ENCODE assay signal across 24 mouse cellular contexts in the genomic region with DNA sequence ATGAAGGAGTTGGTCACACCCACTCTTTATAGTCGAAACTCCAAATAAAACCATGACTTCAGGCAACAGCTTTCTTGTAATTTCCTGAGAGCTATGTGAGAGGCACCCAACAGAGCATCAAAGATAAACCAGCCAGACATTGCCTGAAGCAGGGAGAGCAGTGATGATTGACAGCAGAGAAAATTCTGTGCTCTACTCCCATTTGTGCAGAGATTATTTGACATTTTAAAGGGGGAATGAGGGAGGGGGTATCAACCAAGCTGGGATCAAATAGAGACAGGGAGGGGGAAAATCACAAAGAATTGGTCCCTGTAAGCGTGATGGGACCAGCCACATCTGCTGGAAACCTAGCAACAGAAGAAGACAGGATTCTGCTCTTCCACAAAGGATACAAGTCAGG.
DNase-seq lines count a peak whose midpoint lies in the region; ATAC-seq lines count a peak whose summit lies in the region.
"Had no signal": no experiment of that assay in that cellular context is flagged by ENCODE, and none has a peak within 500 bp of the region (broad histone marks: within the 10 kb centered on the region; RNA-seq: fewer than 3 reads in every experiment).

No protein-coding gene starts in this region.

- H3K4me2 ChIP-seq in hindbrain, embryonic 11.5 days (replicated peaks; ENCODE audit: low read depth, low read length) = no peak overlapping the region
- no peak overlapping the region for H3K4me2 ChIP-seq in embryonic facial prominence, embryonic 14.5 days (ENCODE audit: low read depth, low read length)
- H3K4me2 ChIP-seq in hindbrain, embryonic 14.5 days (replicated peaks) = no peak overlapping the region
- no peak overlapping the region for H3K4me2 ChIP-seq in midbrain, embryonic 15.5 days
- H3K4me2 ChIP-seq: embryonic facial prominence, embryonic 13.5 days; heart, embryonic 15.5 days; limb, embryonic 15.5 days; lung, embryonic 14.5 days had no signal

- H3K4me1 ChIP-seq in hindbrain, embryonic 11.5 days (replicated peaks; ENCODE audit: control insufficient read depth, insufficient read depth, low read length) = no peaks in the 10 kb centered on the region
- H3K4me1 ChIP-seq in hindbrain, embryonic 10.5 days (replicated peaks) = no peaks in the 10 kb centered on the region
- no peaks in the 10 kb centered on the region for H3K4me1 ChIP-seq in embryonic facial prominence, embryonic 14.5 days (ENCODE audit: control insufficient read depth, insufficient read depth, low read length)
- no peaks in the 10 kb centered on the region for H3K4me1 ChIP-seq in hindbrain, embryonic 14.5 days (replicated peaks; ENCODE audit: control insufficient read depth, insufficient read depth, low read length)
- 0 out of 2 replicates have a peak, but pooled peaks cover 3% of the 10 kb centered on the region for H3K4me1 ChIP-seq in midbrain, embryonic 15.5 days
- H3K4me1 ChIP-seq: embryonic facial prominence, embryonic 13.5 days; heart, embryonic 15.5 days; limb, embryonic 15.5 days had no signal

- no peaks in the 10 kb centered on the region for H3K36me3 ChIP-seq in hindbrain, embryonic 11.5 days (ENCODE audit: control insufficient read depth, insufficient read depth, low read length)
- H3K36me3 ChIP-seq in hindbrain, embryonic 10.5 days = no peaks in the 10 kb centered on the region
- no peaks in the 10 kb centered on the region for H3K36me3 ChIP-seq in embryonic facial prominence, embryonic 14.5 days (ENCODE audit: control insufficient read depth, insufficient read depth, low read length)
- H3K36me3 ChIP-seq in hindbrain, embryonic 14.5 days (replicated peaks; ENCODE audit: control insufficient read depth, insufficient read depth) = no peaks in the 10 kb centered on the region
- H3K36me3 ChIP-seq in midbrain, embryonic 15.5 days (replicated peaks) = no peaks in the 10 kb centered on the region
- H3K36me3 ChIP-seq: embryonic facial prominence, embryonic 13.5 days; G1E; heart, embryonic 15.5 days; limb, embryonic 15.5 days had no signal

- H3K27ac ChIP-seq in hindbrain, embryonic 11.5 days (ENCODE audit: low read depth, low read length) = no peak overlapping the region
- H3K27ac ChIP-seq in hindbrain, embryonic 10.5 days = no peak overlapping the region
- no peak overlapping the region for H3K27ac ChIP-seq in embryonic facial prominence, embryonic 14.5 days (replicated peaks; ENCODE audit: low read depth, low read length)
- H3K27ac ChIP-seq in hindbrain, embryonic 14.5 days = no peak overlapping the region
- H3K27ac ChIP-seq in midbrain, embryonic 15.5 days = no peak overlapping the region
- H3K27ac ChIP-seq: embryonic facial prominence, embryonic 13.5 days; heart, embryonic 15.5 days; limb, embryonic 15.5 days; liver, embryonic 14.5 days had no signal

- no peak for DNase-seq in hindbrain, embryonic 11.5 days (ENCODE audit: low spot score)
- DNase-seq in hindbrain, embryonic 10.5 days (ENCODE audit: low spot score) = no peak
- peak; percentile 1 for DNase-seq in embryonic facial prominence, embryonic 14.5 days (ENCODE audit: low spot score)
- no peak for DNase-seq in hindbrain, embryonic 14.5 days (ENCODE audit: low spot score)
- no peak for DNase-seq in adrenal gland, postnatal 4 days (ENCODE audit: low spot score in 2 of 2)
- no peak for DNase-seq in cerebellum, postnatal 36 days
- DNase-seq in spleen, postnatal 10 days (ENCODE audit: low spot score in 2 of 2) = no peak
- DNase-seq: B cell, adult 2 months; cerebellum, adult 8-10 months; gastrocnemius, postnatal 36 days; heart, postnatal 36 days; kidney, adult 8-10 months; kidney, postnatal 10 days; left cerebral cortex, postnatal 4 days; lung, embryonic 14.5 days; thymus, postnatal 14 days had no signal

- H3K9me3 ChIP-seq in hindbrain, embryonic 11.5 days (ENCODE audit: control insufficient read depth, low read length) = no peaks in the 10 kb centered on the region
- H3K9me3 ChIP-seq in hindbrain, embryonic 10.5 days = no peaks in the 10 kb centered on the region
- no peaks in the 10 kb centered on the region for H3K9me3 ChIP-seq in embryonic facial prominence, embryonic 14.5 days (ENCODE audit: control insufficient read depth, low read length)
- H3K9me3 ChIP-seq in hindbrain, embryonic 14.5 days (ENCODE audit: control insufficient read depth, low read length) = no peaks in the 10 kb centered on the region
- no peaks in the 10 kb centered on the region for H3K9me3 ChIP-seq in midbrain, embryonic 15.5 days
- H3K9me3 ChIP-seq: embryonic facial prominence, embryonic 13.5 days; G1E; heart, embryonic 15.5 days; limb, embryonic 15.5 days had no signal

- 65% methylated on average over 2 of the region's 2 CpGs for WGBS in hindbrain, embryonic 11.5 days
- WGBS in hindbrain, embryonic 10.5 days = 48% methylated on average over 2 of the region's 2 CpGs
- 42% methylated on average over 2 of the region's 2 CpGs for WGBS in embryonic facial prominence, embryonic 14.5 days
- WGBS in hindbrain, embryonic 14.5 days = 57% methylated on average over 2 of the region's 2 CpGs
- 44% methylated on average over 2 of the region's 2 CpGs for WGBS in midbrain, embryonic 15.5 days

- no peak overlapping the region for H3K4me3 ChIP-seq in hindbrain, embryonic 11.5 days (ENCODE audit: low read depth, low read length)
- H3K4me3 ChIP-seq in hindbrain, embryonic 10.5 days = no peak overlapping the region
- no peak overlapping the region for H3K4me3 ChIP-seq in embryonic facial prominence, embryonic 14.5 days (ENCODE audit: low read depth, low read length)
- H3K4me3 ChIP-seq in hindbrain, embryonic 14.5 days (replicated peaks; ENCODE audit: low read length) = no peak overlapping the region
- no peak overlapping the region for H3K4me3 ChIP-seq in midbrain, embryonic 15.5 days
- H3K4me3 ChIP-seq: embryonic facial prominence, embryonic 13.5 days; heart, embryonic 15.5 days; limb, embryonic 15.5 days had no signal

- H3K9ac ChIP-seq in hindbrain, embryonic 11.5 days (ENCODE audit: low read depth, low read length) = no peak overlapping the region
- H3K9ac ChIP-seq in embryonic facial prominence, embryonic 14.5 days (ENCODE audit: low read depth, low read length) = no peak overlapping the region
- H3K9ac ChIP-seq in hindbrain, embryonic 14.5 days = no peak overlapping the region
- no peak overlapping the region for H3K9ac ChIP-seq in midbrain, embryonic 15.5 days
- H3K9ac ChIP-seq: embryonic facial prominence, embryonic 13.5 days; heart, embryonic 15.5 days; limb, embryonic 15.5 days; liver, embryonic 14.5 days; lung, embryonic 14.5 days had no signal

- no peaks in the 10 kb centered on the region for H3K27me3 ChIP-seq in hindbrain, embryonic 11.5 days (ENCODE audit: control insufficient read depth, insufficient read depth, low read length)
- no peaks in the 10 kb centered on the region for H3K27me3 ChIP-seq in hindbrain, embryonic 10.5 days (ENCODE audit: insufficient read depth, poor library complexity, severe bottlenecking)
- no peaks in the 10 kb centered on the region for H3K27me3 ChIP-seq in embryonic facial prominence, embryonic 14.5 days (replicated peaks; ENCODE audit: control insufficient read depth, insufficient read depth, low read length)
- no peaks in the 10 kb centered on the region for H3K27me3 ChIP-seq in hindbrain, embryonic 14.5 days (ENCODE audit: control insufficient read depth, insufficient read depth, low read length)
- no peaks in the 10 kb centered on the region for H3K27me3 ChIP-seq in midbrain, embryonic 15.5 days (replicated peaks)
- H3K27me3 ChIP-seq: CH12.LX; embryonic facial prominence, embryonic 13.5 days; heart, embryonic 15.5 days; limb, embryonic 15.5 days; Patski had no signal

- peak; percentile 43; the same call in 1 of the 2 replicates for ATAC-seq in hindbrain, embryonic 11.5 days (ENCODE audit: low FRiP score)
- no peak for ATAC-seq in embryonic facial prominence, embryonic 14.5 days (ENCODE audit: low read depth)
- ATAC-seq in hindbrain, embryonic 14.5 days (ENCODE audit: low FRiP score) = peak; percentile 51; the same call in 1 of the 2 replicates
- peak; percentile 96 for ATAC-seq in midbrain, embryonic 15.5 days (replicated peaks)
- ATAC-seq: Patski had no signal
